Mouse (Mus musculus): ENCODE results near the gene 4930568D16Rik. TPM values are rescaled to one million over a fixed set of nuclear protein-coding genes. Genes with fewer than 3 reads are reported as not detected.

The 4930568D16Rik gene
- polyA plus RNA-seq, 1 experiment from 2014 or later = not detected

GRCm38 (mm10) chr2:35407878-35408277, 40.3 kb upstream of the 4930568D16Rik start:
- peak; percentile 61; the same call in 1 of the 2 replicates for ATAC-seq (replicated peaks; ENCODE audit: low FRiP score, low TSS enrichment, low read depth)
- 43% methylated on average over 7 of the region's 7 CpGs for WGBS
- Histone ChIP-seq H3K4me3 (ENCODE audit: low read depth, low read length) (no peak overlapping the region), H3K27me3 (replicated peaks; ENCODE audit: control insufficient read depth, insufficient read depth, low read length) (no peaks in the 10 kb centered on the region), H3K9me3 (ENCODE audit: control insufficient read depth, low read length) (no peaks in the 10 kb centered on the region), H3K9ac (ENCODE audit: low read length) (no peak overlapping the region), H3K4me2 (ENCODE audit: low read length) (no peak overlapping the region), H3K4me1 (replicated peaks; ENCODE audit: control insufficient read depth, insufficient read depth, low read length) (no peaks in the 10 kb centered on the region), H3K27ac (ENCODE audit: low read depth) (no peak overlapping the region), H3K36me3 (ENCODE audit: control insufficient read depth, insufficient read depth, low read length) (peaks cover 4% of the 10 kb centered on the region; the same call in 1 of the 2 replicates)
- no peak for DNase-seq (ENCODE audit: low spot score)

GRCm38 (mm10) chr2:35407266-35407665, 39.7 kb upstream of the 4930568D16Rik start:
- no peaks in the 10 kb centered on the region for H3K4me1 ChIP-seq (replicated peaks; ENCODE audit: control insufficient read depth, insufficient read depth, low read length)
- 63% methylated on average over 6 of the region's 6 CpGs for WGBS
- no peaks in the 10 kb centered on the region for H3K9me3 ChIP-seq (ENCODE audit: control insufficient read depth, low read length)
- H3K36me3 ChIP-seq (ENCODE audit: control insufficient read depth, insufficient read depth, low read length) = peaks cover 4% of the 10 kb centered on the region; the same call in 1 of the 2 replicates
- H3K4me3 ChIP-seq (ENCODE audit: low read depth, low read length) = no peak overlapping the region
- no peak overlapping the region for H3K4me2 ChIP-seq (ENCODE audit: low read length)
- ATAC-seq (replicated peaks; ENCODE audit: low FRiP score, low TSS enrichment, low read depth) = no peak
- H3K27ac ChIP-seq (ENCODE audit: low read depth) = no peak overlapping the region
- DNase-seq (ENCODE audit: low spot score) = no peak
- no peak overlapping the region for H3K9ac ChIP-seq (ENCODE audit: low read length)
- H3K27me3 ChIP-seq (replicated peaks; ENCODE audit: control insufficient read depth, insufficient read depth, low read length) = no peaks in the 10 kb centered on the region

GRCm38 (mm10) chr2:35406611-35407010, 39.1 kb upstream of the 4930568D16Rik start:
- 73% methylated on average over 1 of the region's 1 CpGs for WGBS
- Histone ChIP-seq H3K27me3 (replicated peaks; ENCODE audit: control insufficient read depth, insufficient read depth, low read length) (no peaks in the 10 kb centered on the region), H3K36me3 (ENCODE audit: control insufficient read depth, insufficient read depth, low read length) (peaks cover 9% of the 10 kb centered on the region; the same call in 1 of the 2 replicates), H3K4me1 (replicated peaks; ENCODE audit: control insufficient read depth, insufficient read depth, low read length) (no peaks in the 10 kb centered on the region), H3K4me2 (ENCODE audit: low read length) (no peak overlapping the region), H3K4me3 (ENCODE audit: low read depth, low read length) (no peak overlapping the region), H3K27ac (ENCODE audit: low read depth) (no peak overlapping the region), H3K9me3 (ENCODE audit: control insufficient read depth, low read length) (no peaks in the 10 kb centered on the region), H3K9ac (ENCODE audit: low read length) (no peak overlapping the region)
- ATAC-seq (replicated peaks; ENCODE audit: low FRiP score, low TSS enrichment, low read depth) (no peak), DNase-seq (ENCODE audit: low spot score) (no peak)

- Histone ChIP-seq H3K9ac (ENCODE audit: low read length) (no peak overlapping the region), H3K27ac (ENCODE audit: low read depth) (no peak overlapping the region), H3K4me2 (ENCODE audit: low read length) (no peak overlapping the region), H3K4me3 (ENCODE audit: low read depth, low read length) (no peak overlapping the region), H3K4me1 (replicated peaks; ENCODE audit: control insufficient read depth, insufficient read depth, low read length) (no peaks in the 10 kb centered on the region), H3K9me3 (ENCODE audit: control insufficient read depth, low read length) (no peaks in the 10 kb centered on the region), H3K36me3 (ENCODE audit: control insufficient read depth, insufficient read depth, low read length) (peaks cover 18% of the 10 kb centered on the region; the same call in 1 of the 2 replicates), H3K27me3 (replicated peaks; ENCODE audit: control insufficient read depth, insufficient read depth, low read length) (no peaks in the 10 kb centered on the region)
- DNase-seq (ENCODE audit: low spot score) = peak; percentile 23
- ATAC-seq (replicated peaks; ENCODE audit: low FRiP score, low TSS enrichment, low read depth) = no peak
- WGBS = 92% methylated on average over 16 of the region's 16 CpGs
Observed at GRCm38 (mm10) chr2:35402391-35402790, 34.9 kb upstream of the 4930568D16Rik start.

GRCm38 (mm10) chr2:35400739-35401138, 33.2 kb upstream of the 4930568D16Rik start:
- Histone ChIP-seq H3K36me3 (ENCODE audit: control insufficient read depth, insufficient read depth, low read length) (peaks cover 18% of the 10 kb centered on the region; the same call in 1 of the 2 replicates), H3K9me3 (ENCODE audit: control insufficient read depth, low read length) (no peaks in the 10 kb centered on the region), H3K4me2 (ENCODE audit: low read length) (no peak overlapping the region), H3K27me3 (replicated peaks; ENCODE audit: control insufficient read depth, insufficient read depth, low read length) (no peaks in the 10 kb centered on the region), H3K9ac (ENCODE audit: low read length) (no peak overlapping the region), H3K27ac (ENCODE audit: low read depth) (no peak overlapping the region), H3K4me1 (replicated peaks; ENCODE audit: control insufficient read depth, insufficient read depth, low read length) (0 out of 2 replicates have a peak, but pooled peaks cover 4% of the 10 kb centered on the region), H3K4me3 (ENCODE audit: low read depth, low read length) (no peak overlapping the region)
- DNase-seq (ENCODE audit: low spot score) (peak; percentile 13), ATAC-seq (replicated peaks; ENCODE audit: low FRiP score, low TSS enrichment, low read depth) (no peak)
- 86% methylated on average over 7 of the region's 7 CpGs for WGBS

- no peak overlapping the region for H3K4me2 ChIP-seq (ENCODE audit: low read length)
- H3K27me3 ChIP-seq (replicated peaks; ENCODE audit: control insufficient read depth, insufficient read depth, low read length) = no peaks in the 10 kb centered on the region
- H3K4me1 ChIP-seq (replicated peaks; ENCODE audit: control insufficient read depth, insufficient read depth, low read length) = 0 out of 2 replicates have a peak, but pooled peaks cover 4% of the 10 kb centered on the region
- ATAC-seq (replicated peaks; ENCODE audit: low FRiP score, low TSS enrichment, low read depth) = no peak
- no peak for DNase-seq (ENCODE audit: low spot score)
- H3K9me3 ChIP-seq (ENCODE audit: control insufficient read depth, low read length) = no peaks in the 10 kb centered on the region
- H3K4me3 ChIP-seq (ENCODE audit: low read depth, low read length) = no peak overlapping the region
- 78% methylated on average over 6 of the region's 6 CpGs for WGBS
- H3K36me3 ChIP-seq (ENCODE audit: control insufficient read depth, insufficient read depth, low read length) = peaks cover 18% of the 10 kb centered on the region; the same call in 1 of the 2 replicates
- H3K27ac ChIP-seq (ENCODE audit: low read depth) = no peak overlapping the region
- H3K9ac ChIP-seq (ENCODE audit: low read length) = no peak overlapping the region
Observed at GRCm38 (mm10) chr2:35398184-35398828, 30.8 kb upstream of the 4930568D16Rik start.

GRCm38 (mm10) chr2:35397590-35398173, 30.2 kb upstream of the 4930568D16Rik start:
- Histone ChIP-seq H3K27ac (ENCODE audit: low read depth) (no peak overlapping the region), H3K27me3 (replicated peaks; ENCODE audit: control insufficient read depth, insufficient read depth, low read length) (no peaks in the 10 kb centered on the region), H3K9ac (ENCODE audit: low read length) (no peak overlapping the region), H3K4me1 (replicated peaks; ENCODE audit: control insufficient read depth, insufficient read depth, low read length) (0 out of 2 replicates have a peak, but pooled peaks cover 4% of the 10 kb centered on the region), H3K4me2 (ENCODE audit: low read length) (no peak overlapping the region), H3K9me3 (ENCODE audit: control insufficient read depth, low read length) (no peaks in the 10 kb centered on the region), H3K36me3 (ENCODE audit: control insufficient read depth, insufficient read depth, low read length) (peaks cover 18% of the 10 kb centered on the region; the same call in 1 of the 2 replicates), H3K4me3 (ENCODE audit: low read depth, low read length) (no peak overlapping the region)
- DNase-seq (ENCODE audit: low spot score) (peak; percentile 77), ATAC-seq (replicated peaks; ENCODE audit: low FRiP score, low TSS enrichment, low read depth) (no peak)
- WGBS = 47% methylated on average over 11 of the region's 11 CpGs

- H3K4me1 ChIP-seq (replicated peaks; ENCODE audit: control insufficient read depth, insufficient read depth, low read length) = 0 out of 2 replicates have a peak, but pooled peaks cover 4% of the 10 kb centered on the region
- H3K27me3 ChIP-seq (replicated peaks; ENCODE audit: control insufficient read depth, insufficient read depth, low read length) = no peaks in the 10 kb centered on the region
- peaks cover 13% of the 10 kb centered on the region; the same call in 1 of the 2 replicates for H3K36me3 ChIP-seq (ENCODE audit: control insufficient read depth, insufficient read depth, low read length)
- H3K9ac ChIP-seq (ENCODE audit: low read length) = no peak within 1 kb of the TSS
- H3K27ac ChIP-seq (ENCODE audit: low read depth) = no peak within 1 kb of the TSS
- WGBS = 62% methylated on average over 5 of the region's 5 CpGs
- H3K9me3 ChIP-seq (ENCODE audit: control insufficient read depth, low read length) = no peaks in the 10 kb centered on the region
- ATAC-seq (replicated peaks; ENCODE audit: low FRiP score, low TSS enrichment, low read depth) (0 out of 2 replicates have a peak, but pooled peaks have one; percentile 23), DNase-seq (ENCODE audit: low spot score) (peak; percentile 46)
- H3K4me2 ChIP-seq (ENCODE audit: low read length) = no peak within 1 kb of the TSS
- no peak within 1 kb of the TSS for H3K4me3 ChIP-seq (ENCODE audit: low read depth, low read length)
Observed at GRCm38 (mm10) chr2:35397096-35397495, 29.6 kb upstream of the 4930568D16Rik start, which contains the start of gene 4930402F06Rik. Gene 4930402F06Rik, minus strand, starts transcription at chr2:35397175.

Data from intestine, embryonic 14.5 days (tissue).